Mouse (Mus musculus): ENCODE results near the gene Cx3cr1.

GRCm38 (mm10) chr9:120101165-120101564 is 31.5 kb upstream of the Cx3cr1 start:
- TF ChIP-seq CTCF (IDR thresholded peaks at IDR 0.05; ENCODE audit: extremely low read depth, insufficient read length, insufficient replicate concordance, low read depth, low read length) = no peak
- TF ChIP-seq POLR2A (IDR thresholded peaks at IDR 0.05; ENCODE audit: low read depth, low read length) = no peak

Data from small intestine, adult 2 months (tissue).